Mouse (Mus musculus): ENCODE data around the gene Mcm9. TPM values are rescaled to one million over a fixed set of nuclear protein-coding genes. Genes with fewer than 3 reads are reported as not detected.
"Not testable (repeated sequence)": the region's sequence is repeated elsewhere in the genome, so short reads cannot be mapped to it uniquely, and the experiment has no call there.

Mcm9 gene
- polyA plus RNA-seq, 1 experiment from 2014 or later: 16.0 TPM

GRCm38 (mm10) chr10:53512491-53512890 is 117.7 kb downstream of the Mcm9 start:
- Histone ChIP-seq H3K4me1 (ENCODE audit: control insufficient read depth, insufficient read depth, low read length) (no peaks in the 10 kb centered on the region), H3K4me3 (ENCODE audit: low read depth, low read length) (no peak overlapping the region), H3K36me3 (ENCODE audit: control insufficient read depth, insufficient read depth, low read length) (no peaks in the 10 kb centered on the region), H3K27me3 (ENCODE audit: control insufficient read depth, insufficient read depth, low read length) (no peaks in the 10 kb centered on the region), H3K9me3 (ENCODE audit: control insufficient read depth, low read length) (no peaks in the 10 kb centered on the region), H3K9ac (ENCODE audit: low read length) (no peak overlapping the region), H3K27ac (ENCODE audit: low read depth, low read length) (no peak overlapping the region), H3K4me2 (ENCODE audit: low read depth) (no peak overlapping the region)
- no CpG with 5 or more reads among the region's 1 CpGs for WGBS
- ATAC-seq (ENCODE audit: insufficient read depth, low FRiP score, low TSS enrichment) (no peak), DNase-seq (ENCODE audit: low spot score) (no peak)

GRCm38 (mm10) chr10:53509158-53509773 is 121.0 kb downstream of the Mcm9 start:
- Histone ChIP-seq H3K4me2 (ENCODE audit: low read depth) (no peak overlapping the region), H3K27me3 (ENCODE audit: control insufficient read depth, insufficient read depth, low read length) (no peaks in the 10 kb centered on the region), H3K4me3 (ENCODE audit: low read depth, low read length) (no peak overlapping the region), H3K9me3 (ENCODE audit: control insufficient read depth, low read length) (no peaks in the 10 kb centered on the region), H3K36me3 (ENCODE audit: control insufficient read depth, insufficient read depth, low read length) (no peaks in the 10 kb centered on the region), H3K9ac (ENCODE audit: low read length) (no peak overlapping the region), H3K4me1 (ENCODE audit: control insufficient read depth, insufficient read depth, low read length) (no peaks in the 10 kb centered on the region), H3K27ac (ENCODE audit: low read depth, low read length) (no peak overlapping the region)
- DNase-seq (ENCODE audit: low spot score) (peak; percentile 44), ATAC-seq (ENCODE audit: insufficient read depth, low FRiP score, low TSS enrichment) (peak; percentile 67)
- WGBS: 42% methylated on average over 6 of the region's 6 CpGs

GRCm38 (mm10) chr10:53508676-53509075 is 121.6 kb downstream of the Mcm9 start:
- H3K9ac ChIP-seq (ENCODE audit: low read length): no peak overlapping the region
- no peaks in the 10 kb centered on the region for H3K4me1 ChIP-seq (ENCODE audit: control insufficient read depth, insufficient read depth, low read length)
- H3K4me3 ChIP-seq (ENCODE audit: low read depth, low read length): no peak overlapping the region
- no peaks in the 10 kb centered on the region for H3K27me3 ChIP-seq (ENCODE audit: control insufficient read depth, insufficient read depth, low read length)
- DNase-seq (ENCODE audit: low spot score) (no peak), ATAC-seq (ENCODE audit: insufficient read depth, low FRiP score, low TSS enrichment) (no peak)
- H3K9me3 ChIP-seq (ENCODE audit: control insufficient read depth, low read length): no peaks in the 10 kb centered on the region
- H3K4me2 ChIP-seq (ENCODE audit: low read depth): no peak overlapping the region
- no peak overlapping the region for H3K27ac ChIP-seq (ENCODE audit: low read depth, low read length)
- no peaks in the 10 kb centered on the region for H3K36me3 ChIP-seq (ENCODE audit: control insufficient read depth, insufficient read depth, low read length)

GRCm38 (mm10) chr10:53505526-53505925 is 124.7 kb downstream of the Mcm9 start:
- Histone ChIP-seq H3K9ac (ENCODE audit: low read length) (no peak overlapping the region), H3K4me2 (ENCODE audit: low read depth) (no peak overlapping the region), H3K9me3 (ENCODE audit: control insufficient read depth, low read length) (no peaks in the 10 kb centered on the region), H3K4me1 (ENCODE audit: control insufficient read depth, insufficient read depth, low read length) (no peaks in the 10 kb centered on the region), H3K36me3 (ENCODE audit: control insufficient read depth, insufficient read depth, low read length) (no peaks in the 10 kb centered on the region), H3K27me3 (ENCODE audit: control insufficient read depth, insufficient read depth, low read length) (no peaks in the 10 kb centered on the region), H3K4me3 (ENCODE audit: low read depth, low read length) (no peak overlapping the region), H3K27ac (ENCODE audit: low read depth, low read length) (no peak overlapping the region)
- WGBS: 76% methylated on average over 2 of the region's 2 CpGs
- no peak for DNase-seq (ENCODE audit: low spot score)
- ATAC-seq (ENCODE audit: insufficient read depth, low FRiP score, low TSS enrichment): no peak

- no peak for ATAC-seq (ENCODE audit: insufficient read depth, low FRiP score, low TSS enrichment)
- Histone ChIP-seq H3K27ac (ENCODE audit: low read depth, low read length) (no peak overlapping the region), H3K9me3 (ENCODE audit: control insufficient read depth, low read length) (no peaks in the 10 kb centered on the region), H3K9ac (ENCODE audit: low read length) (no peak overlapping the region), H3K4me3 (ENCODE audit: low read depth, low read length) (no peak overlapping the region), H3K27me3 (ENCODE audit: control insufficient read depth, insufficient read depth, low read length) (no peaks in the 10 kb centered on the region), H3K4me2 (ENCODE audit: low read depth) (no peak overlapping the region), H3K36me3 (ENCODE audit: control insufficient read depth, insufficient read depth, low read length) (no peaks in the 10 kb centered on the region), H3K4me1 (ENCODE audit: control insufficient read depth, insufficient read depth, low read length) (no peaks in the 10 kb centered on the region)
- DNase-seq (ENCODE audit: low spot score): no peak
- WGBS: 72% methylated on average over 3 of the region's 3 CpGs
These were observed 125.2 kb downstream of the Mcm9 start for GRCm38 (mm10) chr10:53505069-53505468.

GRCm38 (mm10) chr10:53502875-53503816 is 127.1 kb downstream of the Mcm9 start:
- no peak overlapping the region for H3K9ac ChIP-seq (ENCODE audit: low read length)
- 51% methylated on average over 21 of the region's 21 CpGs for WGBS
- H3K4me2 ChIP-seq (ENCODE audit: low read depth): no peak overlapping the region
- H3K27me3 ChIP-seq (ENCODE audit: control insufficient read depth, insufficient read depth, low read length): no peaks in the 10 kb centered on the region
- no peaks in the 10 kb centered on the region for H3K36me3 ChIP-seq (ENCODE audit: control insufficient read depth, insufficient read depth, low read length)
- H3K27ac ChIP-seq (ENCODE audit: low read depth, low read length): no peak overlapping the region
- no peaks in the 10 kb centered on the region for H3K4me1 ChIP-seq (ENCODE audit: control insufficient read depth, insufficient read depth, low read length)
- no peak for ATAC-seq (ENCODE audit: insufficient read depth, low FRiP score, low TSS enrichment)
- H3K9me3 ChIP-seq (ENCODE audit: control insufficient read depth, low read length): no peaks in the 10 kb centered on the region
- H3K4me3 ChIP-seq (ENCODE audit: low read depth, low read length): no peak overlapping the region
- peak; percentile 52 for DNase-seq (ENCODE audit: low spot score)

- Histone ChIP-seq H3K4me2 (ENCODE audit: low read depth) (no peak overlapping the region), H3K27ac (ENCODE audit: low read depth, low read length) (no peak overlapping the region), H3K27me3 (ENCODE audit: control insufficient read depth, insufficient read depth, low read length) (no peaks in the 10 kb centered on the region), H3K4me1 (ENCODE audit: control insufficient read depth, insufficient read depth, low read length) (no peaks in the 10 kb centered on the region), H3K4me3 (ENCODE audit: low read depth, low read length) (no peak overlapping the region), H3K9me3 (ENCODE audit: control insufficient read depth, low read length) (no peaks in the 10 kb centered on the region), H3K9ac (ENCODE audit: low read length) (no peak overlapping the region), H3K36me3 (ENCODE audit: control insufficient read depth, insufficient read depth, low read length) (no peaks in the 10 kb centered on the region)
- DNase-seq (ENCODE audit: low spot score): no peak
- 92% methylated on average over 13 of the region's 13 CpGs for WGBS
- ATAC-seq (ENCODE audit: insufficient read depth, low FRiP score, low TSS enrichment): no peak
These were observed 127.8 kb downstream of the Mcm9 start for GRCm38 (mm10) chr10:53502471-53502870.

GRCm38 (mm10) chr10:53499518-53499917 is 130.7 kb downstream of the Mcm9 start:
- no peak overlapping the region for H3K4me3 ChIP-seq (ENCODE audit: low read depth, low read length)
- no peaks in the 10 kb centered on the region for H3K9me3 ChIP-seq (ENCODE audit: control insufficient read depth, low read length)
- H3K4me1 ChIP-seq (ENCODE audit: control insufficient read depth, insufficient read depth, low read length): no peaks in the 10 kb centered on the region
- no peaks in the 10 kb centered on the region for H3K27me3 ChIP-seq (ENCODE audit: control insufficient read depth, insufficient read depth, low read length)
- DNase-seq (ENCODE audit: low spot score) (no peak), ATAC-seq (ENCODE audit: insufficient read depth, low FRiP score, low TSS enrichment) (no peak)
- no peaks in the 10 kb centered on the region for H3K36me3 ChIP-seq (ENCODE audit: control insufficient read depth, insufficient read depth, low read length)
- H3K27ac ChIP-seq (ENCODE audit: low read depth, low read length): no peak overlapping the region
- H3K4me2 ChIP-seq (ENCODE audit: low read depth): no peak overlapping the region
- no peak overlapping the region for H3K9ac ChIP-seq (ENCODE audit: low read length)

- H3K27ac ChIP-seq (ENCODE audit: low read depth, low read length); H3K27me3 ChIP-seq (ENCODE audit: control insufficient read depth, insufficient read depth, low read length); H3K9ac ChIP-seq (ENCODE audit: low read length); H3K4me2 ChIP-seq (ENCODE audit: low read depth); H3K9me3 ChIP-seq (ENCODE audit: control insufficient read depth, low read length); ATAC-seq (ENCODE audit: insufficient read depth, low FRiP score, low TSS enrichment); H3K4me1 ChIP-seq (ENCODE audit: control insufficient read depth, insufficient read depth, low read length); DNase-seq (ENCODE audit: low spot score); H3K36me3 ChIP-seq (ENCODE audit: control insufficient read depth, insufficient read depth, low read length); H3K4me3 ChIP-seq (ENCODE audit: low read depth, low read length): not testable (repeated sequence)
- 97% methylated on average over 3 of the region's 3 CpGs for WGBS
These were observed 134.9 kb downstream of the Mcm9 start for GRCm38 (mm10) chr10:53495349-53495748.
